Mouse (Mus musculus) T-helper 17 cell (primary cell): ENCODE measurements around the gene Lmntd2.

ENCODE experiments used
- in situ Hi-C, 2 experiments: fragments of 300-600 bp; cut with MboI, MseI; formaldehyde crosslinking; loops; 1 replicate in 1 of 2; 2 replicates in 1 of 2; pipeline ENCODE4 v1.15.1; 2025; ENCODE audit warnings: high pct_unique_total_duplicates in 2 of 2

Gene Lmntd2

GRCm38 (mm10) chr7:141213605-141214235, at the start of gene Lmntd2:
Lmntd2 (minus strand) TSS chr7:141214080.
- in situ Hi-C loops, result no loop called here

DNA sequence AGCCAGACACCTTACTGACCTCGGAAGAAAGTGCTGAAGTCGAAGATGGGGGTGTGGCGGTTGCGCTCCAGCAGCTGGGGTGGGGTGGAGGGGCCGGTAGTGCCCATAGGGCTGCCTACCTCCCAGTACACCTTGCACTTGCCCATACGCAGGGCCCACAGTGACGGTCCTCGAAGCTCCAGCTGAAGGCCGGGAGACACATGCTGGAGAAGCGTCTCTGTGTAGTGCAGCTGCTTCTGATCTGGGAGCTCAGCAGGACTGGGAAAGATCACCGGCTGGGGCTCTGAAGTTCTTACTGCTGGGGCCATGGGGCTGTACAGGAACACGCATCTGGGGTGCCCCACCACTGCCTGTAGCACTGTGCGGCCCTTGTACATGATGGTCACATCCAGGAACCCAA, 49.8 kb upstream of the Lmntd2 start:
- in situ Hi-C loops, result loop anchor here in 1 of 2 experiments (25.0 kb wide), 1 partner anchor 1099 kb away; the partner anchor contains the start of gene Ifitm10

GRCm38 (mm10) chr7:141261480-141261879, 47.6 kb upstream of the Lmntd2 start:
- in situ Hi-C loops, result loop anchor here in 1 of 2 experiments (25.0 kb wide), 1 partner anchor 1101 kb away; the partner anchor contains the start of gene Ifitm10

DNA sequence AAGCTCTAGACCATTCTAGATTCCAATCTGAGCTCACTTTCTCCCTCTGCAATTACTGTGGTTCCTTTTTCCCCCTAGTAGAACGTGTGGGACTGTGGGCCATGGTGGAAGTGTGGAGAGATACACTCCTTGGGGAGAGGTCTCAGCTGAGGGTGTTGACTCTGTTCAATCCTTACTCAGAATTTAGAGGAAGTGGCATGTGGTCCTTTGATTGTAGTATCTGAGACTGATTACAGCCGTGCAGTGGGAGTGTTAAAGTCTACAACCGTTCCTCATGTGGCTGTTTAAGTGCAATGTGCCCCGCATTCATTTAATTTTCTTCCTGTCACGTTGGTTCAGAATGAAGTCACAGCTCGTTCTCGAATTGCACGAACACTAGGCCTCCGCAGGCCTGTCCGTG, 42.3 kb upstream of the Lmntd2 start:
- in situ Hi-C loops, result loop anchor here (10.0 to 25.0 kb wide), 2 partner anchors 59 to 1106 kb away; partner anchors contain the start of gene Ifitm10 (in 1 of the 2)

GRCm38 (mm10) chr7:141250486-141250885, 36.6 kb upstream of the Lmntd2 start:
- in situ Hi-C loops, result loop anchor here (10.0 to 25.0 kb wide), 2 partner anchors 64 to 1112 kb away; partner anchors contain the start of gene Ifitm10 (in 1 of the 2)

GRCm38 (mm10) chr7:141231551-141231950, 17.7 kb upstream of the Lmntd2 start:
- in situ Hi-C loops, result no loop called here

DNA sequence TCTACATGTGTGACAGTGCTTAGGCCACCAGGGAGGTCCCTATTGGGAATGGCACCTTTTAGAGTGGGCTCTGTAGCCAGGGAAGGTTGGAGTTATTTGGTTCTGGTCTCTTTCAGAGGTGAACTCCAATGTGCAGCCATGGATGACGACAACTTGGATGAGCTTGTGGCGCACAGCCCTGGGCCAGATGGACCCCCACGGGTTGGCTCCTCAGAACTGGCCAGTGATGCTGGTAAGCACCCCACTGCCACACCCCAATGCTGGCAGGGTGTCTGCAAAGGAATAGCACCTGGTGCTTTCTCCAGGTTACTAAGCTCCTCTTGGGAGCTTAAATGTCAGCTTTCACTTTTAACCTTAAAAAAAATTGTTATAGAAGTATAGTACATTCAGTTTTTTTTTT, 17.2 kb upstream of the Lmntd2 start:
- in situ Hi-C loops, result no loop called here

DNA sequence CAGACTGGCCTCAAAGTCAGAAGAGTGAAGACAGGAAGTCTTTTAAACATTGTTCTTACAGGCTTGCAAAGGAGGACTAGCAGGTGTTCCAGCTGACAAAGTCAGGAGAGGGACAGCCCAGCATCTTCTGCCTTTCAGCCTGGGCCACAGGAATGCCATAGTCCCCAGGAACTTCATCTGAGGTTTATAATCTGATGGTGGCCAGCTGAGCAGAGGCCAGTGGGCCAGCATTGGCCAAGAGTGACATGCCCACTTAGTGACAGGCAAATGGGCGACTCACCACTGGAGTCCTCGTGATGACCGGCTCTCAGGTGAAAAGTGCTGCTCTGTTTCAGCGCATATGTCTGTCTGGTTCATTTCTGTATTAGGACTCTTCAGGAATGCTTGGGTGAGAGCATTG, 16.7 kb upstream of the Lmntd2 start:
- in situ Hi-C loops, result no loop called here

- in situ Hi-C loops, result no loop called here
Observed at GRCm38 (mm10) chr7:141229702-141230101, 15.8 kb upstream of the Lmntd2 start.

DNA sequence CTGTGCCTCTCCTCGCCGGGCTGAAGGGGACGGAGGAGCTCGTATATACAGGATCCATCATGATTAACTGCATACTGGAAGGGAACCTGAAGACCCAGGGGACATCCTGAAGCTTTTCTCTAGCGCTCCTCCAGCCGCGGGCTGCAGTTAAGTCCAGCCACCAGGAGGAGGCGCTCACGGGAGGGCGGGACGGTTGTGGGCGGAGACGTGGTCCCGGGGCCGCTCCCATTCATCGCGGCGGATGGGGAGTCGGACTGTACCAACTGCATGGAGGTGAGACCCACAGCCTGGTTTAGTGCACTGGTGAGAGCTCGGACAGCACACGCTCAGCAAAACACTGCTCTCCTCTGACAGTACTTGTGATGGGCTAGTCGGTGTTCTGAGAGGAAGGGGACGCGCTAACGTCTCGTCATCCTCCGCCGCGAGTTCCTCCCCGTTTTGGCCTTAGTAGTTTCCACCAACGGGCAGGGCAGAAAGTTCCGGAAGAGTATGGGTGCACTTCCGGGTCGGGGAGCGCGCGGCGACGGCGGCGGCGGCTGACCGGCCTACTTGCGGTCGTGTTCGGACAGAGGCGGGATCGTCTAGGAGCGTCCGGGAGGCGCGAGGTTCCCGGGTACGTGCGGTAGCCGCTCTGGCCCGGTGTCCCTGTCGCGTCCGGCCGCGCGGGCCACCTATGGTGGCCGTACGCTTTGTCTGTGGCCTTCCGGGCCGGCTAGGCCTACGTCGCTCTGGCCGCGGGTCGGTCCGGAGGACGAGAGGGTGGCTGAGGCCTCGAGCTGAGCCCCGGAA, 14.6 kb upstream of the Lmntd2 start, which contains the start of gene Phrf1:
Gene Phrf1 (plus strand): TSS at position 506 of the 789 bp plus-strand sequence.
- in situ Hi-C loops, result no loop called here

GRCm38 (mm10) chr7:141227796-141228195, 13.9 kb upstream of the Lmntd2 start:
- in situ Hi-C loops, result no loop called here

GRCm38 (mm10) chr7:141226535-141226934, 12.7 kb upstream of the Lmntd2 start:
- in situ Hi-C loops, result no loop called here

DNA sequence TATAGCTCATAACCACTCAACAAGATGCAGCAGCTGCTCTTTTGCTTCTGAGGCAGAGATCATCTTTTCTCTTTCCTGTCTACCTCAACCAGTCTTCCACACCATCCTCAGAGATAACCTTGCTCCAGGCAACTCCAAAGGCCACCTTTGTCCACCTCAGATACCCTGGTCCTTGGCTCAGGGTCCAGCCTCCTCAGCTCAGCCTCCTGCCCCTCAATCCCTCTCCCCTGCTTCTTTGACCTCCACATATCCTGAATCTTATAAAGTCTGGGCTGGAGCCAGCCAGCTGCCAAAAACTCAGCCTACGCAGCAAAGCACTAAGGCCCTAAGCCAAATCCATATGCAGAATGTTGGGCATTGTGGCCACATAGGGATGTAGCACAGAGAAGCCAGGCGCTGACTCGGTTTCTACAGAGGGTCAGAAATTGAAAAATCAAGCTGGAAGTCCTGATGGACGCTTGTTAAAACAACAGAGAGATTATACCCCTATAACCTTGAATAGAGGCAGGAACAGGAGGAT, 8.9 kb upstream of the Lmntd2 start:
- in situ Hi-C loops, result no loop called here

GRCm38 (mm10) chr7:141222126-141222467, 8.2 kb upstream of the Lmntd2 start:
- in situ Hi-C loops, result no loop called here

GRCm38 (mm10) chr7:141221249-141222125, 7.6 kb upstream of the Lmntd2 start:
- in situ Hi-C loops, result no loop called here

- in situ Hi-C loops, result no loop called here
Observed at GRCm38 (mm10) chr7:141220377-141220776, 6.5 kb upstream of the Lmntd2 start.

DNA sequence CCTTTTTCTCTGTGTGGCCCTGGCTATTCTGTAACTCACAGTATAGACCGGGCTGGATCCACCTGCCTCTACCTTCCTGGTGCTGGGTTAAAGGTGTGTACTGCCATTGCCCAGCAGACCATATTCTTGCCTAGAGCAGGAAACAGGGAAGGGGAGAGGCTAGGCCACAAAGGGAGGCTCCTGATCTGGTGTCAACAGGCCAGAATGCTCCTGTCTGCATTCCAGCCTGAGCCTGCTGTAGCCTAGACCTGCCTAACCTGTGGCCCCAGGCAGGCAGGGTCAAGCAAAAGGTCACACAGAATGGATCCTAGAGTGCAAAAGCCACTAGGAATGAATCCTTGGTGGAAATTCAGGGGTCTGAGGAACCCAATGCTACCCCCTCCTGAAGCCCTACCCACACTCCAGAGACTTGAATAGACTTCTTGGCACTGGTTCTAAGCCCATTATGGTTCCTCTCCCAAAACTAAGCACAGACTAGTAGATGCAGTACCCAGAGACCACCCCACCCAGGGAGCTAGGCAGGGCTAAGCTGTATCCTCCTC, 5.7 kb upstream of the Lmntd2 start:
- in situ Hi-C loops, result no loop called here

GRCm38 (mm10) chr7:141218557-141219133, 4.8 kb upstream of the Lmntd2 start:
- in situ Hi-C loops, result no loop called here

DNA sequence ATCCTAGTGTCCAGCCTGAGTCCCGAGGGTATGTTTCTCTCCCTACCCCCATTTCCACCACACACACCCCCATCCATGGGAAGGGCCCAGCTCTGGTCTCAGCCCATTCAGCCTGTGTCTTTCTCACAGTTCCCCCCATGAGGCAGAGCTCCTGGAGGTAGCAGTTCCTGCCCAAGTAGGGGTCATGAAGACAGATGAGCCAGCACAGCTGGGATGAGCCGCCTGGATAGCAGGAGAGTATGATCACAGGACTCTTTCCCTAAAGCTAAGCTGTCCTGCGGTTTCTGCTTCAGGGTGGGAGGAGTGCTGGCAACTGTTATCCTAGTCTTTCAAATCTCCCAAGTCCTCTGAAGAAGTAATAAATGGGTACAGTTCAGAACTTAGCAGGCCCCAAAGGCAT, 4.3 kb upstream of the Lmntd2 start:
- in situ Hi-C loops, result no loop called here

- in situ Hi-C loops, result no loop called here
Observed at GRCm38 (mm10) chr7:141217343-141218013, 3.6 kb upstream of the Lmntd2 start.
